ENCODE assay signal across 1 mouse cellular context in genomic region chr5:24038819-24039218, GRCm38 (mm10).
A peak's percentile ranks its signal among the peaks of the same experiment; 100 is the strongest.
TF ChIP-seq lines count a peak whose summit lies in the region.

No protein-coding gene starts in this region.

TF ChIP-seq in MEL, 35 proteins besides CTCF, POLR2A, EP300 and RAD21 (continued from another document):
- TF ChIP-seq MAZ (IDR thresholded peaks at IDR 0.05; ENCODE audit: low read depth, low read length) (no peak), UBTF (IDR thresholded peaks at IDR 0.05; ENCODE audit: borderline replicate concordance, insufficient read depth, low read depth, low read length) (no peak), RCOR1 (IDR thresholded peaks at IDR 0.05; ENCODE audit: low read depth, low read length) (peak; percentile 73), SMC3 (IDR thresholded peaks at IDR 0.05; ENCODE audit: low read depth, low read length) (0 out of 2 replicates have a peak, but pooled peaks have one; percentile 9), NRF1 (IDR thresholded peaks at IDR 0.05; ENCODE audit: insufficient read depth, low read depth, low read length, poor library complexity, severe bottlenecking) (no peak), HCFC1 (IDR thresholded peaks at IDR 0.05; ENCODE audit: low read depth, low read length) (peak; percentile 57; the same call in 1 of the 2 replicates), TBP (IDR thresholded peaks at IDR 0.05; ENCODE audit: low read depth, low read length) (peak; percentile 66; the same call in 1 of the 2 replicates), USF1 (IDR thresholded peaks at IDR 0.05; ENCODE audit: low read depth, low read length) (no peak), MAX (IDR thresholded peaks at IDR 0.05; ENCODE audit: low read length) (peak; percentile 25; the same call in 1 of the 2 replicates), ETS1 (IDR thresholded peaks at IDR 0.05; ENCODE audit: low read depth, low read length) (peak; percentile 79), GATA1 (IDR thresholded peaks at IDR 0.05; ENCODE audit: low read depth, low read length) (peak; percentile 56; the same call in 1 of the 2 replicates)
TF ChIP-seq in MEL: peak in this region for 16.
